Mouse (Mus musculus) ovary, adult 18-20 months (tissue): ENCODE measurements at regions not wholly inside any gene's neighbourhood (a gene's known extent, or its start where the extent isn't known, plus 50 kb on each side); places are given as distances from the start of the nearest gene placed in this dataset.

Experiments
- DNase-seq: peaks from one replicate; pipeline ENCODE4 v3.0.0; 2022; ENCODE audit warnings: low spot score, mixed read lengths

- no peak for DNase-seq
Measured at GRCm38 (mm10) chr11:31531416-31531815, 140.3 kb downstream of the Bod1 start.

GRCm38 (mm10) chr11:31530851-31531250 lies 140.8 kb downstream of the Bod1 start:
- no peak for DNase-seq

GRCm38 (mm10) chr11:31529686-31530085 lies 142.0 kb downstream of the Bod1 start:
- no peak for DNase-seq

DNA sequence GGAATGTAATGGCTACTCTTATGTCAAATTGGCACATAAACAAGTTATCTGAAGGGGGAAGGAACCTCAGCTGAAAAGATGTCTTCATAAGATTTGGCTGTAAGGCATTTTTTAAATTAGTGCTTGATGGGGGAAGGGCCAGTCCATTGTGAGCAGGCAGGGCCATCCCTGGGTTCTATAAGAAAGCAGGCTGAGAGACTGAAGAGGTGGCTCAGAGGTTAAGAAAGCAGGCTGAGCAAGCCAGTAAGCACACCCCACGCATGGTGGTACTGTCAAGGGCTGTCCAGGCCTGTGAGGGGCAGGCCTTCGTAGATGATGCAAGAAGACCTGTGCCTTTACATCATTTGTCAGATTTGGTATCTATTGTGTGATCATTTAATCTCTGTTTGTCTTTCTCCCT lies 147.0 kb downstream of the Bod1 start:
- DNase-seq: no peak

- DNase-seq: no peak
Measured at GRCm38 (mm10) chr11:31524065-31524618, 147.5 kb downstream of the Bod1 start.

GRCm38 (mm10) chr11:31522127-31522526 lies 149.6 kb downstream of the Bod1 start:
- no peak for DNase-seq

DNA sequence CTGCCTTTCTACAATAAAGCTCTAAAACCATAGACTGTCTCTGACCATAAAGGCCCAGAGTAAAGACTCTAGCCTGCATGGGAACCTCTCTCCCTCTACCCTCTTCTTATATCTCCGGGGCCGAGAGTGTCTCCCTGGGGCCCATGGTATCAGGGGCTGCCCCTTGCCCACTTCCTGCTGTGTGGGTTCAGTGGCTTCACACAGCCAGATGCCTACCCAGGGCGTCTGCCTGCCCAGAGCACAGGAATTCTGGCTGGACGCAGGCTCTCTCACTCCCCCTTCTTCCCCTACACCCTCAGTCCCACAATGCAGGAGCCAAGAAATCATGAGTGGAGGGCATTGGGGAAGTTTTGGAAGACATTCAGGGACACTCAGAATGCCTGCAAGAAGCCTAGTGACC lies 150.8 kb downstream of the Bod1 start:
- DNase-seq: no peak

- DNase-seq: no peak
Measured at GRCm38 (mm10) chr11:31503239-31503916, 133.5 kb upstream of the Stc2 start.

GRCm38 (mm10) chr11:31485429-31485828 lies 115.6 kb upstream of the Stc2 start:
- DNase-seq: no peak

- no peak for DNase-seq
Measured at GRCm38 (mm10) chr11:31481057-31481340, 111.1 kb upstream of the Stc2 start.

GRCm38 (mm10) chr11:31480225-31481056 lies 110.6 kb upstream of the Stc2 start:
- DNase-seq: no peak

GRCm38 (mm10) chr11:31477763-31478162 lies 107.9 kb upstream of the Stc2 start:
- DNase-seq: no peak

GRCm38 (mm10) chr11:31477104-31477503 lies 107.2 kb upstream of the Stc2 start:
- no peak for DNase-seq

DNA sequence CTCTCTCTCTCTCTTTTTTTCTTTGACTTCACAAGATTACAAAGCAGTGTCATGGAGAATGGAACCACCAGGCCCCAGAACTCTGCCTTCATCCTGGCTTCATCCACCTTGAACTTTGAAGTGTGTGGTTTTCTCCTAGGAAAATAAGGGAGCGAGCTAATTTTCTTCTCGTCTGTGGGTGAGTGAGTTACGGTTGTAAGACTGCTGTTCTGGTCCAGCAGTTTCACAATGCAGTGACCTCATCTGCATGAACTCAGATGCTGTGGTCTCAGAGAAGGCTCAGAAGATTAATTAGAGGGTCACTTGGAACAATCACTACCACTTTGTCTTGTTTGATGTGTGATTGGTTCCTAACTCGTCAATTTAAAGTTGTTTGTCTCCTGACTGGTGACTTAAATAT lies 103.1 kb upstream of the Stc2 start:
- no peak for DNase-seq

DNA sequence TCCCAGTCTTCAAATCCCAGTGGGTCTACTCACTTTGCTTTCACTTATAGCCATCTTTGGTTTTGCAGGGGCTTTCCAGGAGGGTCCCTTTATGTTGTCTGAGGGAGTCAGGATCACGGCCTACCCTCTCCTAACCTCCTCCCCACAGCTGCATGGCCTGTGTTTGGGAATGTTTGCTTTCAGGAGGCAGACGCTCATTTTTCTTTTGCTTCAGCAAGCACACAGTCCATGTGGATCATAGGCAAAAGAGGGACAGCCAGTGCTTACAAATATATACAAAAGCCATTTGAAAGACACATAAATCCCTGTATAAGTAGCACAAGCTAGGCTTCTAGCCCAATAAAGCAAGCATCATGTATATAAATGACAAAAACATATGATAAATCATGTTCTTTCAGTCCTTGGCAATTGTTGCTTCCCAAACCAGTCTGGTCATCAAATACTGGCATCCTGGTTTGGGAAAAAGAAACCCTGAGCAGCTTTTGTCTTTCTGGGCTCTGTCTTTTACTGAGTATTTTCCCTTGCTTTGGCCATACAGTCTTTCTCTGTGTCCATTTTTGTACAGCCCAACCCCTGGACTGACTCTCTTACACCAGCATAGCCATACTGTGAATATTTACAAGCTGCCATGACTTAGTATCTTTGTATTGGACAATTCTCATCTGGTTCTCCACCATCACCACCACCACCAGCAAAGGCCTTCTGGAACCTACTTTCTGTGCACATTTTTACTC lies 101.0 kb upstream of the Stc2 start:
- DNase-seq: no peak

GRCm38 (mm10) chr11:31464844-31465243 lies 95.0 kb upstream of the Stc2 start:
- no peak for DNase-seq

- DNase-seq: no peak
Measured at GRCm38 (mm10) chr11:31462440-31462839, 92.6 kb upstream of the Stc2 start.

DNA sequence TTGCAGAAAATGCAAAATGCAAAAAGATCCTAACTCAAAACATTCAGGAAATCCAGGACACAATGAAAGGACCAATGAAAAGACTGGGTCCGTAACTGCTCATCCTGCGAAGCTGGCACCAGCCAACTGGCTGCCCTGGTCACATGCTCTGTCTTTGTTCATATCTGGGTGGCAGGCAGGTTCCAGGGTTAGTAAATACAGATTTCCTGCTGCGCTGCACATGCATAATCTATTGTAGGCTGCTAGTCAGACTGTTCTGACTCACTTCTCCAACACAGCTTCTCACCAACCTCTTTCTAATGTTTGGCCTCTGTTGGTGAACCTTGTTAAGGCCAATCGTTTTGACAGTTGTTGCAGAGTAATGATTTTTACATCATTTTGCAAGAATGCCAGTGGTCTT lies 92.0 kb upstream of the Stc2 start:
- DNase-seq: no peak

DNA sequence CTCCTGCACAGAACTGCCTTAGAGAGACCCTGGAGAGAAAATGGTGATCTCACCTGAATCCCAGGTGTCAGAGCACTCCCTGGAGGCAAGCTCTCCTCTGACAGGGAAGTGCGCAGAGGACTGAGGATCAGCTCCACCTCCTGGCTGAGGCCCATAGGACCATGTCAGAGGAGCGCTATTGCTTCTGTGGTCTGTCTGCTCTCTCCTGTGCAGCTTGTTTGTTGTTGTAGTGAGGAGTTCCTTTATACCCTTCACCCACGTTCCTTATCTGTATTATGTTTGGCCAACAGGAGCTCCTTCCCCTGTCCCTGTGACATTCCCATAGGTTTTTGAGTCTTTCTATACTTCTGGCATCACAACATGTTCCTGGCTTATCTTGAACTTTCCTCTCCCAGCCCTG lies 91.5 kb upstream of the Stc2 start:
- no peak for DNase-seq

GRCm38 (mm10) chr11:31427374-31427773 lies 57.5 kb upstream of the Stc2 start:
- no peak for DNase-seq
